Mouse (Mus musculus) 416B (cell line): ENCODE results near the gene Selenbp1.
A peak's percentile ranks its signal among the peaks of the same experiment; 100 is the strongest.
"Not testable (repeated sequence)": the region's sequence is repeated elsewhere in the genome, so short reads cannot be mapped to it uniquely, and the experiment has no call there.

ENCODE experiments used
- DNase-seq: peaks from one replicate; pipeline ENCODE4 v3.0.0; 2011; ENCODE audit warnings: low read depth

Selenbp1 gene

GRCm38 (mm10) chr3:94932809-94933564 is at the start of gene Selenbp1:
Gene Selenbp1, plus strand, starts transcription at chr3:94933056.
- peak; percentile 94 for DNase-seq

GRCm38 (mm10) chr3:94886316-94887224 is 46.3 kb upstream of the Selenbp1 start, which contains the start of gene Psmb4:
Gene Psmb4, minus strand, starts transcription at chr3:94886961.
- peak; percentile 94 for DNase-seq

- DNase-seq, result peak; percentile 91
These were observed 44.3 kb upstream of the Selenbp1 start for GRCm38 (mm10) chr3:94888595-94888994.

GRCm38 (mm10) chr3:94894076-94894475 is 38.8 kb upstream of the Selenbp1 start:
- DNase-seq, result no peak

- peak; percentile 71 for DNase-seq
These were observed 30.1 kb upstream of the Selenbp1 start for GRCm38 (mm10) chr3:94902747-94903146.

- not testable (repeated sequence) for DNase-seq
These were observed 28.1 kb upstream of the Selenbp1 start for GRCm38 (mm10) chr3:94904759-94905158.

- DNase-seq, result no peak
These were observed 26.4 kb upstream of the Selenbp1 start for GRCm38 (mm10) chr3:94906482-94906881.

GRCm38 (mm10) chr3:94911050-94911693 is 21.7 kb upstream of the Selenbp1 start:
- DNase-seq, result no peak

- peak; percentile 47 for DNase-seq
These were observed 19.1 kb upstream of the Selenbp1 start for GRCm38 (mm10) chr3:94913801-94914200.

GRCm38 (mm10) chr3:94915903-94916741 is 16.7 kb upstream of the Selenbp1 start:
- DNase-seq, result peak; percentile 96

- peak; percentile 58 for DNase-seq
These were observed 15.0 kb upstream of the Selenbp1 start for GRCm38 (mm10) chr3:94917816-94918361.

GRCm38 (mm10) chr3:94918845-94919244 is 14.0 kb upstream of the Selenbp1 start:
- DNase-seq, result no peak

- DNase-seq, result no peak
These were observed 11.8 kb upstream of the Selenbp1 start for GRCm38 (mm10) chr3:94921104-94921503.

GRCm38 (mm10) chr3:94922333-94922732 is 10.5 kb upstream of the Selenbp1 start:
- DNase-seq, result no peak

GRCm38 (mm10) chr3:94924688-94925087 is 8.2 kb upstream of the Selenbp1 start:
- DNase-seq, result no peak

- DNase-seq, result not testable (repeated sequence)
These were observed 6.5 kb upstream of the Selenbp1 start for GRCm38 (mm10) chr3:94926301-94926736.

- DNase-seq, result not testable (repeated sequence)
These were observed 3.9 kb upstream of the Selenbp1 start for GRCm38 (mm10) chr3:94928979-94929378.

- not testable (repeated sequence) for DNase-seq
These were observed 2.2 kb upstream of the Selenbp1 start for GRCm38 (mm10) chr3:94930386-94931266.

- DNase-seq, result not testable (repeated sequence)
These were observed 1.3 kb upstream of the Selenbp1 start for GRCm38 (mm10) chr3:94931427-94932082.
